Mouse (Mus musculus): ENCODE data around the gene Slc20a1.

Gene Slc20a1

GRCm38 (mm10) chr2:129227709-129228108 is 29.1 kb downstream of the Slc20a1 start:
- DNase-seq: no peak

- DNase-seq: no peak
These were observed 30.0 kb downstream of the Slc20a1 start for GRCm38 (mm10) chr2:129228571-129228970.

GRCm38 (mm10) chr2:129229316-129229715 is 30.8 kb downstream of the Slc20a1 start:
- no peak for DNase-seq

- no peak for DNase-seq
These were observed 33.5 kb downstream of the Slc20a1 start for GRCm38 (mm10) chr2:129232023-129232422.

GRCm38 (mm10) chr2:129232484-129232883 is 33.9 kb downstream of the Slc20a1 start:
- DNase-seq: no peak

- DNase-seq: no peak
These were observed 34.7 kb downstream of the Slc20a1 start for GRCm38 (mm10) chr2:129233218-129233617.

- DNase-seq: no peak
These were observed 35.4 kb downstream of the Slc20a1 start for GRCm38 (mm10) chr2:129233803-129234477.

GRCm38 (mm10) chr2:129234731-129235130 is 36.2 kb downstream of the Slc20a1 start:
- no peak for DNase-seq

- no peak for DNase-seq
These were observed 38.0 kb downstream of the Slc20a1 start for GRCm38 (mm10) chr2:129236526-129236925.

- DNase-seq: no peak
These were observed 42.3 kb downstream of the Slc20a1 start for GRCm38 (mm10) chr2:129240726-129241432.

- no peak for DNase-seq
These were observed 43.6 kb downstream of the Slc20a1 start for GRCm38 (mm10) chr2:129241845-129242833.

GRCm38 (mm10) chr2:129243005-129243404 is 44.4 kb downstream of the Slc20a1 start:
- DNase-seq: no peak

GRCm38 (mm10) chr2:129243786-129244185 is 45.2 kb downstream of the Slc20a1 start:
- DNase-seq: peak; percentile 12

GRCm38 (mm10) chr2:129244446-129245120 is 46.0 kb downstream of the Slc20a1 start:
- no peak for DNase-seq

- DNase-seq: no peak
These were observed 47.1 kb downstream of the Slc20a1 start for GRCm38 (mm10) chr2:129245618-129246017.

- DNase-seq: no peak
These were observed 47.9 kb downstream of the Slc20a1 start for GRCm38 (mm10) chr2:129246436-129246835.

- no peak for DNase-seq
These were observed 48.4 kb downstream of the Slc20a1 start for GRCm38 (mm10) chr2:129246924-129247323.

- no peak for DNase-seq
These were observed 49.1 kb downstream of the Slc20a1 start for GRCm38 (mm10) chr2:129247707-129248121.

GRCm38 (mm10) chr2:129249321-129249720 is 50.8 kb downstream of the Slc20a1 start:
- no peak for DNase-seq

GRCm38 (mm10) chr2:129252836-129253630 is 54.5 kb downstream of the Slc20a1 start:
- DNase-seq: no peak

- no peak for DNase-seq
These were observed 55.0 kb downstream of the Slc20a1 start for GRCm38 (mm10) chr2:129253631-129253970.

- no peak for DNase-seq
These were observed 55.5 kb downstream of the Slc20a1 start for GRCm38 (mm10) chr2:129254076-129254475.
